Mouse (Mus musculus): ENCODE results near the gene Rnase11.

The Rnase11 gene

DNA sequence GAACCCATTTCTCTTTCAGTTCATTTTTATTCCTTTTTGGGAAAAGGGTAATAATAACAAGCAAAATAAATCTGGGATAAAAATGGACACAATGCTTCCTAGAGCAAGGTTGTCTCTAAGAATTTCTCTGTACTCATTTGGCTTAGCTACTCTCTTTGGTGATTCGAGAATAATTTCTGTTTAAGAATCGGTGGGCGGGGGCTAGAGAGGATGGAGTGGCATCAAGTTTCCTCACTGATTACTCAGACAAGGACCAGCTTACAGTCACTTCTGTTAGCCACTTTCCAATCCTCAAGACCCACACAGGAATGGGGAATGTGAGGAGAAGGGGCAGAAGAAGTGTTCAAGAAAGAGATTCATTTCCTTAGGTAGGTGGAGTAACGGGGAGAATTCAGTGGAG, 41.2 kb downstream of the Rnase11 start:
- DNase-seq (ENCODE audit: inconsistent ontology term): no peak

DNA sequence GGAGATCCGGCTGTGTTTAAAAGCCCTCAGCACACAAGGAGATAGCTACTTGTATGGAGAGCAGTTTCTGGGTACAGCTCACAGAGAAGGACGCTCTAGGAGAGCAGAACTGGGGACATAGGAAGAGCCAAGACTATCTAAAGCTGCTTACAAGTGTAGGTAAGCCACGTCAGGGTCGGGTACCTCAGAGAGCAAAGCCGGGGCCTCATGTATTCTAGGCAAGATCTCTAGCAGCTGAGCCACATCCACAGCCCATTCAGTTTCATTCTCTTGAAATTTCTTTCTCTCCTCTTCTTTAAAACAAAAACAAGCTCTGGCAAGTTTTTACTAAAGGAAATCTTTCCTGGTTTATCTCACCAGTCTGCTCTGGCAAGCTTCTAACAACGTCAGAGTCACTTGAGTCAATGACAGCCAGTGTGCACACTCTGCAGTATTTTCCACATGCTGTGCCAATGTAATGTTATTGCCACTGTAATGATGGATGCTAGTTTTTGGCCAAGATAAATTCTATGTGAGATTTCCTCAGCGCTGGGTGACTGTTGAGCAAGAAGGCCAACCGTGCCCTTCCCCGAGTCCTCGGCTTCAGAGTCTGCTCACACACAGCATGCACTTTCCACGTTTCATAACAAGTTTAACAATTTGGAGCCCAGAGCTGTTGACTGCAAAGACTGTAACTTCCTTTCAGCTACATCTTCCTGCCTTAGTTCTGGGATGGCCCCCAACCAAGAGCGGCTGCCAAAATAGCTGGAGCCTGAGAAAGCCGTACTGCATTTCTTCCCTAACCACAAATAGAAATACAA, 41.8 kb downstream of the Rnase11 start:
- peak; percentile 85 for DNase-seq (ENCODE audit: inconsistent ontology term)

DNA sequence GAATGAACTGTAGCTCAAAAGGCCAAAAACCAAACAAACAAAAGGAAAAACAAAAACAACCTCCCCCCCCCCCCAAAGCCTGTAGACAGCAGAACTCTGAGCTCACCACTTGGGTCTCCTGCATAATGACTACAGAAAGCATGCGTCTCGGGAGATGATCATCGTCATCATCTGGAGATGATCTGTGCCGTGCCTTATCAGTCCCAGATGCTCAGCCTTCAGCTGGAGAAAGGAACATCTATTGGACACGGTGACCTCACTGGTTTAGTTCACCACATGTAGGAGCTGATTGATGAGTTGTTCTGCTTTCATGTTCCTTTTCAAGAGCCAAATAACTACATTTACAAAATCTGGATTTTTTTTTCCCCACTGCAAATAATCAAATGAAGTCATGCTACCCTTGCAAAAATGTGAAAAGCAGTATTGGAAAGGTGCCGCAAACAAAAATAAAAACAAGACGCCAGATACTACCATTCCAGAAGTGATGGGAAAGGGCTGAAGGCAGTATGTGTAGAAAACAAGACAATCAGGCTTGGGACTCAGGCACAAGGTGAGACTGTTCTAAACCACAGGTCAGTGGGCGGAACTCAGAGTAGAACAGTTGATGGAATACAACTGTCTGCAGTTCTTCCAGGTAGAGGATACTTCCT, 42.7 kb downstream of the Rnase11 start, which contains the start of gene Rnase10:
Gene Rnase10 (plus strand): TSS at position 600 of the 650 bp plus-strand sequence.
- no peak for DNase-seq (ENCODE audit: inconsistent ontology term)
